Mouse (Mus musculus): Measurements from ENCODE around the gene Cebpa. TPM values are rescaled to one million over a fixed set of nuclear protein-coding genes. Genes with fewer than 3 reads are reported as not detected.

The Cebpa gene
- total and polyA plus RNA-seq, 3 experiments: 2.3 to 4.4 TPM; not detected in 1

DNA sequence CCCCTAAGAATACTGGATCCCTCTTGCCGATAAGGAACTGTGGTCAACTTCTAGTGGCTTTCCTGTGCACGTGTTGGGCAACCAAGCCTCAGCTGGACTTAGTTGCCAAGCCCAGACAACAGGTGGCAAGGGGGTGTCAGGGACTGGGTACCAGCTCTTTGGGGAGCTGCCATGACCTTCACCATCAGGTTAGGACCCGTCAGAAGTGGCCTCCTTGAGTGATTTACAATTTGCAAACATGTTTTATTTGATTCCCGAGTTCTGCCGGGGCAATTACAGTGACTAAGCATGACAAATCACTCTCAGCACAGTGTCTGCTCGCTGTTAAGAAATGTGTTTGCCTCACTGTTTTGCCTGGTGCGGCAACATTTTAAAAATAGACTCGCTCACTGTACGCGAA is 7.9 kb downstream of the Cebpa start:
- Histone ChIP-seq H3K79me2 (ENCODE audit: control insufficient read depth, insufficient read depth, low read length, poor library complexity) (no peaks in the 10 kb centered on the region), H3K4me3 (ENCODE audit: control insufficient read depth in 1 of 2, insufficient read depth in 1 of 2, low read depth in 2 of 2, low read length in 2 of 2) (no peak overlapping the region), H3K27ac (ENCODE audit: control insufficient read depth, low read depth, low read length) (no peak overlapping the region), H3K27me3 (ENCODE audit: control insufficient read depth in 1 of 2, insufficient read depth in 2 of 2, low read length in 2 of 2) (no peaks in the 10 kb centered on the region), H3K36me3 (ENCODE audit: control insufficient read depth in 1 of 2, insufficient read depth in 2 of 2, low read length in 2 of 2) (peaks cover 0 to 4% of the 10 kb centered on the region in 2 experiments; a peak in 1 of 4 replicates), H3K9ac (ENCODE audit: control insufficient read depth, low read depth, low read length, poor library complexity, severe bottlenecking) (no peak overlapping the region), H3K4me1 (ENCODE audit: control insufficient read depth in 1 of 2, insufficient read depth in 2 of 2, low read length in 2 of 2) (peaks cover 0 to 20% of the 10 kb centered on the region in 2 experiments; a peak in 3 of 4 replicates), H3K9me3 (replicated peaks; ENCODE audit: insufficient read depth, low read length) (no peaks in the 10 kb centered on the region)
- no peak for DNase-seq (ENCODE audit: low read depth, low spot score)
- no peak for TF ChIP-seq MAZ (IDR thresholded peaks at IDR 0.05; ENCODE audit: low read depth, low read length)
- no peak for TF ChIP-seq CHD1 (IDR thresholded peaks at IDR 0.05; ENCODE audit: low read depth, low read length)
- TF ChIP-seq HCFC1 (IDR thresholded peaks at IDR 0.05; ENCODE audit: low read depth, low read length): no peak
- no peak for TF ChIP-seq ZC3H11A (IDR thresholded peaks at IDR 0.05; ENCODE audit: low read depth, low read length)
- TF ChIP-seq MXI1 (IDR thresholded peaks at IDR 0.05; ENCODE audit: low read depth, low read length): no peak
- TF ChIP-seq BHLHE40 (IDR thresholded peaks at IDR 0.05; ENCODE audit: borderline replicate concordance, low read depth, low read length): no peak
- no peak for TF ChIP-seq ZKSCAN1 (IDR thresholded peaks at IDR 0.05; ENCODE audit: low read depth, low read length)
- TF ChIP-seq RCOR1 (IDR thresholded peaks at IDR 0.05; ENCODE audit: low read depth, low read length): no peak
- TF ChIP-seq POLR2A (IDR thresholded peaks at IDR 0.05; ENCODE audit: control insufficient read depth in 1 of 2, insufficient read depth in 1 of 2, low read depth in 1 of 2, low read length in 2 of 2, poor library complexity in 1 of 2): no peak
- no peak for TF ChIP-seq ZNF384 (IDR thresholded peaks at IDR 0.05; ENCODE audit: low read depth, low read length)
- no peak for TF ChIP-seq JUND (IDR thresholded peaks at IDR 0.05; ENCODE audit: low read depth, low read length)
- TF ChIP-seq POLR2AphosphoS2 (IDR thresholded peaks at IDR 0.05; ENCODE audit: low read length): no peak
- TF ChIP-seq EP300 (IDR thresholded peaks at IDR 0.05; ENCODE audit: low read depth in 1 of 2, low read length in 2 of 2): no peak

GRCm38 (mm10) chr7:35127721-35128120 is 8.6 kb downstream of the Cebpa start:
- Histone ChIP-seq H3K27me3 (ENCODE audit: control insufficient read depth in 1 of 2, insufficient read depth in 2 of 2, low read length in 2 of 2) (no peaks in the 10 kb centered on the region), H3K27ac (ENCODE audit: control insufficient read depth, low read depth, low read length) (no peak overlapping the region), H3K4me1 (ENCODE audit: control insufficient read depth in 1 of 2, insufficient read depth in 2 of 2, low read length in 2 of 2) (peaks cover 0 to 20% of the 10 kb centered on the region in 2 experiments; a peak in 3 of 4 replicates), H3K36me3 (ENCODE audit: control insufficient read depth in 1 of 2, insufficient read depth in 2 of 2, low read length in 2 of 2) (peaks cover 0 to 4% of the 10 kb centered on the region in 2 experiments; a peak in 1 of 4 replicates), H3K9ac (ENCODE audit: control insufficient read depth, low read depth, low read length, poor library complexity, severe bottlenecking) (no peak overlapping the region), H3K4me3 (ENCODE audit: control insufficient read depth in 1 of 2, insufficient read depth in 1 of 2, low read depth in 2 of 2, low read length in 2 of 2) (no peak overlapping the region), H3K79me2 (ENCODE audit: control insufficient read depth, insufficient read depth, low read length, poor library complexity) (no peaks in the 10 kb centered on the region), H3K9me3 (replicated peaks; ENCODE audit: insufficient read depth, low read length) (no peaks in the 10 kb centered on the region)
- TF ChIP-seq GABPA (IDR thresholded peaks at IDR 0.05; ENCODE audit: low read depth, low read length): no peak
- TF ChIP-seq MAX (IDR thresholded peaks at IDR 0.05; ENCODE audit: low read length): no peak
- TF ChIP-seq MEF2A (IDR thresholded peaks at IDR 0.05; ENCODE audit: extremely low read depth, insufficient replicate concordance, low read depth, low read length, poor library complexity, severe bottlenecking): no peak
- TF ChIP-seq USF1 (IDR thresholded peaks at IDR 0.05; ENCODE audit: low read depth, low read length): no peak
- TF ChIP-seq ZC3H11A (IDR thresholded peaks at IDR 0.05; ENCODE audit: low read depth, low read length): no peak
- no peak for TF ChIP-seq MAFK (IDR thresholded peaks at IDR 0.05; ENCODE audit: borderline replicate concordance, low read depth, low read length)
- no peak for TF ChIP-seq MYC (IDR thresholded peaks at IDR 0.05; ENCODE audit: low read depth, low read length)
- TF ChIP-seq TBP (IDR thresholded peaks at IDR 0.05; ENCODE audit: low read depth, low read length): no peak
- no peak for TF ChIP-seq ZMIZ1 (IDR thresholded peaks at IDR 0.05; ENCODE audit: low read depth, low read length)
- TF ChIP-seq POLR2AphosphoS5 (IDR thresholded peaks at IDR 0.05; ENCODE audit: borderline replicate concordance, low read depth, low read length): no peak
- TF ChIP-seq SIN3A (IDR thresholded peaks at IDR 0.05; ENCODE audit: low read length): no peak
- no peak for TF ChIP-seq E2F4 (IDR thresholded peaks at IDR 0.05; ENCODE audit: borderline replicate concordance, low read depth, low read length)
- no peak for TF ChIP-seq ELF1 (IDR thresholded peaks at IDR 0.05; ENCODE audit: low read depth, low read length)
- TF ChIP-seq KAT2A (conservative IDR thresholded peaks at IDR 0.05; ENCODE audit: low read depth, low read length): no peak
- no peak for DNase-seq (ENCODE audit: low read depth, low spot score)
